Mouse (Mus musculus) frontal cortex, postnatal 14 days (tissue): Measurements from ENCODE around the gene Hsdl2.
"Not testable (repeated sequence)": the region's sequence is repeated elsewhere in the genome, so short reads cannot be mapped to it uniquely, and the experiment has no call there.

Experiments used
- DNase-seq, 2 experiments: peaks; one replicate each; pipeline ENCODE4 v3.0.0; 2022; ENCODE audit warnings: low spot score in 2 of 2

The Hsdl2 gene

DNA sequence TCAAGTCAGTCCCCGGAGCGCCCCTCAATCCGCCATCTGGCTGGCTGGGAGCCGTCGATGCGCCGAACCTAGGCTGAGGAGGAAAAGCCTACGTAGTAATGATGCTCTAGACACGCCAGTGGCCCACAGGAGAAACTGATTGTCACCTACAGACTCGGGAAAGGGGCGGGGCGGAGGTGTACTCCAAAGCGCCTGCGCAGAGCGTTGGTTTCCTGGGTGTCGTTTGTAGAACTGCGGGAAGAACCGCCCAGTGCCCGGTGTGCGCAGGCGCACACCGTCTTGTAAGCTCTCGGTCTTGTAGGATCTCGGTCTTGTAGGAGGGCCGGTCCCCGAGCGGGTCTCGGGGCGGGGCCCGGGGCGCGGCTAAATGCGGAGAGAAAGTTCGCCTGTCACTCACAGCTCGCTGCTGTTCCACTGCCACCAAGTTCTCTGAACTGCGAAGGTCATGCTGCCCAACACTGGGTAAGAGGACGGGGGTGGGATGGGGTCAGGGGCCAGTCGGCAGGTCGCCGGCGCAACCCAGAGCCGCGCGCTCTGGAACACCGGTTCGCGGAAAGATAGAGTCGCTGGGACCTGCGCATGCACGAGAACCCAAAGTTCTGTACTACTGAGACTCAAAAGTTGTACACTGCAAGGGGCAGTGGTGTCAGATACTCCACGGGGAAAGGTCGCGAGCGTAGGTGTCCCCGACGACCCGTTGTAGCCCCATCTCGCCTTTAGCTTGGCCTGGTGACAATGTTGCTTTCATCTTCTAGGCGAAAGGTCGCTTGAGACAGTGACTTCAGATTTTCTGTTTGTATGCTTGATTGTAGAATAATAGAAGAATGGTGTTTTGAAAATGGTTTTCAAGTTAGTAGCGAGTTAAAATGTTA, at the start of gene Hsdl2:
Hsdl2 (plus strand) TSS at position 250 of the 872 bp plus-strand sequence.
- DNase-seq = peak; percentile 97 to 98

DNA sequence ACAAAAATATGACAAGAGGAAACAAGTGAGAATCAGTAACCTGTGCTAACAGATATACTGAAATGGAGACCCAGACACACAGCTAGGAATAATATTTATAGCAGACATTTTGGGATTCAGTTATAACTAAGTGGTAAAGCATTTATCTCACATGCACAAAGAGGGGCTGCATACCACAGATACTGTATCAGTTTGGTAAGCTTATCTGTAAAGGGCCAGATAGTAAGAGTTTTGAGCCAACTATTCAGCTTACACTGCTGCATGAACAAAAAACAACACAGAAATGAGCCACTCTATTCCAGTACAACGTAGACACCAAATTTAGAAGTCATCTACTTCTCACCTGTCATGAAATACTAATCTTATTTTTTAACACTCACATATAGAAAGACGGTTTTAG, 48.1 kb upstream of the Hsdl2 start:
- DNase-seq = no peak

DNA sequence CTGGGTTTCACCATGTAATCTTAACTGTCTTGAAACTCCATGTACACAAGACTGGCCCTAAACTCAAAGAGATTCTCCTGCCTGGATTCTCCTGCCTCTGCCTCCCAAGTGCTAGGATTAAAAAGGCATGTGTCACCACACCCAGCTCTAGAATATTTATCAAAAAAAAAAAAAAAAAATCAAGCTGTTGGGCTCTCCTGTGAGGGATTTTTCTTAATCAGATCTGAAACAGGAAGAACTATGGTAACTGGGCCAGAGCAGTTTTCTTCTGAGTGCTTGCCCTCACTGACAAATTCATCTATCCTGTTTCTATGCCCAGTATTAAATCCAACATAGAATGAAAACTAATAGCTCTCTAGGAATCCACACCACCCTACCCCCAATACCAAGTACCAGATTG, 45.7 kb upstream of the Hsdl2 start:
- no peak for DNase-seq

DNA sequence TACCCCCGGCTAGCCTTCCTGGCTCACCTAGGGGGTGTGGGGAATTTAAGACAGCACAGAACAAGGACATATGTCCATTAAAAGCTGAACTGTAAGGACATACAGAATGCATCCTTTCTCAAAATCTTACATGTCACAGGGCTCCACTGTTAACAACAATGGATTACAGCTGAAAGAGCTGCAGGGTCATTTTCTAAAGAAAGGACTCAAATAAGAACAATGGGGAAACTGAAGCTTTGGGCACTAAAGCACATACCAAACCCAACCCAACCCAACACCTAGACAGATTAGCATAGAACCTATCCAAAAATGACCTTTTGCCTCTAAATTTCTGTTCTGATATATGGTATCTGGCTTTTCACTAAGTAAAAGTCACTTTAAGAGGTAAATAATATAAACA, 45.1 kb upstream of the Hsdl2 start:
- DNase-seq = no peak

DNA sequence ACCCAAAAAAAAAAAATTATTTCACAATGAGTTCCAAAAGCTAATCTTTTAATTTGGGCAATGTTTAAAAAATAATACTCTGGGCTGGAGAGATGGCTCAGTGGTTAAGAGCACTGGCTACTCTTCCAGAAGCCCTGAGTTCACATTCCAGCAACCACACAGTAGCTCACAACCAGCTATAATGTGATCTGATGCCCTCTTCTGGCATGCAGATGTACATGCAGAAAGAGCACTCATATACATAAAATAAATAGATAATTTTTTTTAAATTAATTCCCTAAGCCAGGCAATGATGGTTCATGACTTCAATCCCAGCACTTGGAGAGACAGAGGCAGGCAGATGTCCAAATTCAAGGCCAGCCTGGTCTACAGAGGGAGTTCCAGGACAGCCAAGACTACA, 38.4 kb upstream of the Hsdl2 start:
- no peak for DNase-seq

DNA sequence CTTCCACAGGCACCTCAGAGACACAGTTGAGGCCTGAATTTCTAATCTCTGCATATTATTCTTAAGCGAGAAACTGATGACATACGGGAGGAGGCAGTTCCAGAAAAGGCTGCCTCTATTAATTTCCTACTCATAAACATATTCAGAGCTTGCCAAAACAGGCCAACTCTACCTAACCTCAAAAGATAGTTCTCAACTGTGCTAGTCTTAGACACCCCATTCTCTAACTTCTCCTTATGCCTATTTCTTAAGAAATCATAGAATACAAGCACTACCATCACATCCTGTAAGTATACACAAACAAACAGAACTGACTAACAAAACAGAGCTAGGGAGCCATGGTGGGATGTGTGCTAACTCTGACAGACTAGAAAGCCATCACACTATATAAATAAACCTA, 36.7 kb upstream of the Hsdl2 start:
- DNase-seq = no peak

DNA sequence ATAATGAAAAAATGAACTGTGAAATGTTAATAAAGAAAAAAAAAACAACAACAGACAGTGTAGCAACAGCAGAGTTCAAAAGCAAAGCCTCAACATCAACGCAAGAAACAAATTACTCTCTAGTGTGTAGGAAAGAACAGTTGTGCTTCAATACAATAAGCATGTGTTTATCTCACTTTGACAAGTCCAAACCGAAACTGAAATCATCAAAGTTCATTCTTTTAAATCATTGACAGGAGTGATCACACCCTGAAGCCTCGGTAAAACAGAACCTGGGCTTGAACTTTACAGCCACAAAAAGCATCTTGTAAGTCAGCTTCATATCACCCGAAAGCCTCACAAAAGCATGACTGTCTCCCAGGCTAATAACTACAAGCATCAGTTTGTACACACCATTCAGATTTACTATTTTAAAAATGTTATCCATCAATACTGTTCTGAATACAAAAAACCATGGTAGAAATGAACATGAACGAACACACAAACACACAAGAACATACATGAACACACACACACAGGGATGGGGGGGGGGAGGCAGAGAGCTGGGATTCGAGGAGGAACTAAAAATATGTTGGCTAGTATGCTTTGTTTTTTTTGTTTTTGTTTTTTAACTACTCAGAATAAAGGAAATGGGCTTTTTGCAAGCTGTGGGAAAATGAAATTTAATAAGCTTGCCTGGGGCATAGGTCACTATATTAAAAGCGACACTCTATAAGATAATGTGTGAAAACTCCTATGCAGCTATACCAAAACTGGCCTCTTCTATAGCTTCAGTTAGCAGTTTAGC, 34.9 kb upstream of the Hsdl2 start:
- no peak for DNase-seq

DNA sequence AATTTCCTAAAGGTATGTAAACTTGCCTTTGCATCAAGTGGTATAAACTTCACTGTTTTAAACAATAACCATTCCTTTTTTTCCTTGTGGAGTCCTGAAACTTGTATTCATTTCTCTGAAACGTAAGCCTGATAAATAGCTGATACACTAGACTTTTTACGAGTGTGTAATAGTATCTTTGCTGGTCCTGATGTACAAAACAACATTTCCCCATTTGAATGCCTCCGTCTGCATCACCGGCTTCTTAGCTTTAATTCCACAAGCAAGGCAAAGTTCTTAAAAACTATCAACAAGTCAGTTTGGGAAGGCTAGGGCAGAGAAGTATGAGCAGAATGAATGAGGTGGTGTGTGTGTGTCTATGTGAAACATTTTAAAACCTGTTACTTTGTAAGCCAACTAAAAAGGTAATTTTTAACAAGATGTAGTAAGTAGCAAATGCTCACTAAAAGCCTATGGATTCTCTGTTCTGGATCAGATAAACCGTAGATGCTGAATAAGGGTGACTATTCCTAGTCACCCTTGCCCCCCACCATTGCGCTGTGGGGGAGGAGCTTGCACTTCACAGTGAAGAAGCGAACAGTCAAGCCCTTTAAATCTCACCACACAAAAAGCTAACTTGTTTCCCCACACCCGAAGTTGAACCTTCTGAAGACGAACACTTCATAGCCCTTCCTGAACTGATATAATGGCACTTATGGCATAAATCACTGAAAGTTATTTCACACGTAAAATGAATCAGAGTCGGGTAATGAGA, 34.0 kb upstream of the Hsdl2 start:
- DNase-seq = no peak

DNA sequence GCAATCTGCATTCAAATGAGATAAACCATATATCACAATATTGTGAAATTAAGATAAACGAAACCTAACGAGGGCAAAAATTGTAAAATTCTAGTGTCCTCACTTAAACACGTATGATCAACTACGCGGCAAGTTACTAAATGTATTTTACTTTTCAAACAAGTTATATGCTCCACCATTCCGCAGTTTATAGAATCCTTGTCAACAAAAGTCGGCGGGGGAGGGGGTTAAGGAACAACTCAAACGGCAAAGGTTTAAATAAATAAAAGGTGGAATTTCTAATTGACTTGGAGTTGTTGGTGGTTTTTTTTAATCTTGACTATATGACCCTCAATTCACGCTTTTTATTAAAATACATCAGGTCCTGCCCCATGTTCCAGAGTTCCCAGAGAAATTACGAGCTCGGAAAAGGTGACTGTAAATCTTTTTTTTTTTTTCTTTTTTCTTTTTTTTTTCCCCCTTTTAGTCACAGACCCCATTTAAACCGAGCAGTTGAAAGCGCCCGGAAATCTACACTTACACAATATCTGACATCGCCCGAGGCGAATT, 33.3 kb upstream of the Hsdl2 start:
- DNase-seq = no peak

DNA sequence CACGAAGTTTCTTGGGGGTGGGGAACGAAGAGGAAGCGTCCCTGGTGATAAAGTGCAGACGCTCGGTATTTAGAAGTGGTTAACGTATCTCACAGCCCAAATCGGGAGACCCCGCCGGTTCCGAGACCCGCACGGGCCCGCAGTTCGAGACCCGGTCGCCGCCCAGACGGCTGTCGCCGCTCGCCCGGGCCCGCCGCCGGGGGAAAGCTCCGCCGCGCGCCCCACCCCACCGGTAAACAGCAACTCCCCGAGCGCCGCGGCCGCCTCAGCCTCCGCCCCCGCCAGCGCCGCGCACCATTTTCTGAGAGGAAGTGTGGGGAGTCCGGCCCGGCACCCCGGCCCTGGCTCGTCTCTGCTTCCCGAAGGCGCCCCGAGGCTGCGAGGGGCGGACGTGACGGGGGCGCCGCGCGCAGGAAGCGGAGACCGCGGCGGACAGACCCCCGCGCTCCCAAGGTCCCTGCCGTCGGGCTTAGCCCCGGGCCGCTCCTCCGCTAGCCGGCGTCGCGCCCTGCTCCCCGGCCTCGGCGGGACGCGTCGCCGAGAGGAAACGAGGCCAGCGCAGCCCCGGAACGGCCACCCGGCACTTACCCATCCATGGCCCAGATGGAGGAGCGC, 32.7 kb upstream of the Hsdl2 start:
- DNase-seq = peak; percentile 36 to 42

DNA sequence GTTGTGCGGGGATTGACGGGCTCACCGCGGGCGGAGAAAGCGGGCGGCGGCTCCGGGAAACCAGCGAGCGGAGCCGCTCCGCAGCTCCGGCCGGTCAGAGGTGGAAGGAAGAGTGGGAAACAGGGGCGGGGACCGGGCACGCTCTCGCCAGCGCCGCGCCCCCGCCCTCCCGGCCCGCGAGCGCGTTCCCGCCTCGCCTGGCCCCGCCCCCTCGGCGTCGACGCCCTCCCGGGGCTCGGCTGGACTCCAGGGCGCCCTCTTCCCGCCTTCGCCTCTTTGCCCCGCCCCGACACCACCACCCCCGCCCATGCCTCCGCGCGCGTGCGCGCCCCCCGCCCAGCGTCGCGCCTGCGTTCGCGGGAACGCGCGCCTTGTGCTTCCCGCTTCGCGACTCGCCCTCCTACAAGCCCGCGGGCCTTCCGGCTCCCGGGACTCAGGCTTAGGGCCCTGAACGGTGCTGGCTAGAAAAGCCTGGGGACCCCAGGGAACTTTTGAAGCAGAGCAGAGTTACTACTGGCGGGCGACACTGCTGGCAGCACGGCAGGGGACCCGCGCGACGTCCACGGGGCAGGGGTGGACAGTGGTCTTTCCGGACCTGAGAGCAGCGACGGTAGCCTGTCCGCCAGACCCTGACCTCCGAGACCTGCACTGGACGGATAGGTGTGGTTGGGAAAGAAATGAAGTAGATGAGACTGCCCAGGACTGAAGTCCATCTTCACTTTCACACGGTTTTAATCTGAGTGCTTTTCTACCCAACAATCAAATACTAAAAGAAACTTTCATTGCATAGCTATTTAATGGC, 32.0 kb upstream of the Hsdl2 start, which contains the start of gene Ptbp3:
Ptbp3 (minus strand) TSS at position 190 of the 802 bp plus-strand sequence.
- DNase-seq = peak; percentile 71 to 77

DNA sequence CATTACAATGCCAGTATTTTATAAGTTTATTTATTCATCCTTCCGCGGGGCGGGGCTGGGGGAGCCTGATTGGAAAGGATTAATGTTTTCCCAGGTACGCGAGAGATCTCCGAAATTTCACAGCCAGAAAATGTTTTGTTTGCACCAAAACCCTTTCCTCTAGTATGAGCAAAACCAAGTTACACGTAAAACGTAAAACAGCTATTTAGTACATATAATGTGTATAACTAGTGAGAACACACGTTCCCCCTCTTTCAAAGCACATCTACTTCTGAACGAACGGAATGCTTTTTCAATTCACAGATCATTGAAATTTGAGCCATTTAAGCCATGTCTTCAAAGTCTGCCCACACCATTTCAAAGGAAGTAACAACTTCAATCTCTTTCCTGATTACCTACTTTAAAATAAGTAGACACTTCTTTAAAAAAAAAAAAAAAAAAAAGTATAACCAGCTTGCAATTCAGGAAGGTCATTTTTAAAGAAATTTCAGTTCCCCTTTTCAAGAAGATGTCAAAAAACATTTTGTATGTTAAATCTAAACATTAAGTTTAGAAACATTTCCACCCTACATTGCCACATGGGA, 31.3 kb upstream of the Hsdl2 start:
- no peak for DNase-seq

DNA sequence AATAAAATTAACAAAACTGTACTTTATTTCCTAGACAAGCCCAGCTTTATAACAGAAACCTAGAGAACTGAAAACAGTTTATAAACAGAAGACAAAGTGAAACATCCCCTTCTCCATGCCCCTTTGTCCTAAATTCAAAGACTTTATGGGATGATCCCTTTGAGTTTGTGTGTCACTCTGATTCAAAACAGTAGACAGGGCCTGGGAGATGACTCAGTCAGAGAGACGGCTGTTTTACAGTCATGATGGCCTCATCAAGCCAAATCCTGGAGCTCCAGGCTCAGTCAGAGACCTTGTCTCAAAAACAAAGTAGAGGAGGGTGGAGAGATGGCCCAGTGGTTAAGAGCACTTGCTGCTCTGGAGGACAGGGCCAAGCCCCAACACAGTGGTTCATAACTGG, 29.5 kb upstream of the Hsdl2 start:
- DNase-seq = no peak

DNA sequence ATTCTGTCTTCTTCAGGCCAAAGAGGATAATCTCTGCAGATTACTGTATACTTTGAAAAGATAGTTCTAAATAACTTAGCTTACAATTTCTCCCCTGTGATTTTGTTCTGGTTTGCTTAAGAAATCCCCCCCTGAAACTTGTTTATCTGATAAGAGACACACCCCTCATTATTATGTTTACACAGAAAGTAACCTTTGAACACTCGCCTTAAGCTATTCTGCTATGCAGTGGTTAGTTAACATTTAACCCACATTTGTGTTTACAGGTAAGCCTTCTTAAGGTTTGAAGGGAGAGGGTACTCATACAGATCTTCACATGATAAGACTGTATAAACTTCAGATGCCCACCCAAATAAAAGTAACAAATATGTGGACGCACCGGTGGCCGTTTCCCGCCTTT, 28.5 kb upstream of the Hsdl2 start:
- no peak for DNase-seq

DNA sequence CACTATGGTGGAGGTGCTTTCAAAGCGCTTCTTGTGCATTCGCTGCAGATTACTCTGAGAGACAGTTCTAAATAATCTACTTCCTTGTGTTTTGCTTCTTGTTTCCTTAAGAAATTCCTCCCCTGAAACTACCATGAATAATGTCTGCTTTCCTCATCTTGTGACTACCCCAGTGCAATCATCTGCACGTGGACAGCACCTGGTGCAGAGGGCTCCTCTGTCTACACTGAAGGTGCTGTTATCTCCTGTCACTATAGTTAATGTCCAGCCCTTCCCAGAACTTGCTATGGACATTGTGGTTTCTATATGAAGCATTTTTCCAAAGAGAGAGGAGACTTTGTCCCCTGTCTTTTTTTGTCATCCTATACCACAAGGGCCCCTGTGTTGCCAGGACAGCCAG, 27.8 kb upstream of the Hsdl2 start:
- DNase-seq = no peak

DNA sequence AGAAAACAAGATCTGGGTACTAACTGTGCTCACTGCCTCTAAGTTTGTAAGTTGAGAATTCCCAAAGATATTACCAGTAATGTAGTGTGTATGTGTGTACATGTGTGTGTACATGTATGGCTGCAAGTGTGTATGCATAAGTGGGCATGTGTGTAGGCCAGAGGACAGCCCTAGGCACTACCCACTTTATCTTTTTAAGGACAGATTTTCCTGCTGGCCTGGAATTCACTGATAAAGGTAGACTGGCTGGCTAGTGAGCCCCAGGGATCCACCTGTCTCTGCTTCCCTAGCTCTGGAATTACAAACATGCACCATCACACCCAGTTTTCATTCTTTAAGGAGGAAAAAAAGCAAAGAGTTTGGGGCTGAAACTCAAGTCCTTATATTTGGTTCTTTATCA, 26.2 kb upstream of the Hsdl2 start:
- DNase-seq = no peak

DNA sequence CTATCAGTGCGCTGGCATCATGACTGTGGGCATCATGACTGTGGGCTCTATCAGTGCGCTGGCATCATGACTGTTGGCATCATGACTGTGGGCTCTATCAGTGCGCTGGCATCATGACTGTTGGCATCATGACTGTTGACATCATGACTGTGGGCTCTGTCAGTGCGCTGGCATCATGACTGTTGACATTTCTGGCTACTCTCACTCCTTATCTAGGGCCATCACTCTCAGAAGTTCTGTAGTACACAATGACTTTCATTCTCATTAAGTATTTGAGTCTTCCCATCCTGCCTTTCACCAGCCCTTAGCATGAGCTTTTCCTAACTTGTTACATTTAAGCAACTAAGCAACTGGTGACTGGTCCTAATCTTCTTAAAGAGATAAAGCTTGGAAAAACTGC, 24.0 kb upstream of the Hsdl2 start:
- not testable (repeated sequence) for DNase-seq

DNA sequence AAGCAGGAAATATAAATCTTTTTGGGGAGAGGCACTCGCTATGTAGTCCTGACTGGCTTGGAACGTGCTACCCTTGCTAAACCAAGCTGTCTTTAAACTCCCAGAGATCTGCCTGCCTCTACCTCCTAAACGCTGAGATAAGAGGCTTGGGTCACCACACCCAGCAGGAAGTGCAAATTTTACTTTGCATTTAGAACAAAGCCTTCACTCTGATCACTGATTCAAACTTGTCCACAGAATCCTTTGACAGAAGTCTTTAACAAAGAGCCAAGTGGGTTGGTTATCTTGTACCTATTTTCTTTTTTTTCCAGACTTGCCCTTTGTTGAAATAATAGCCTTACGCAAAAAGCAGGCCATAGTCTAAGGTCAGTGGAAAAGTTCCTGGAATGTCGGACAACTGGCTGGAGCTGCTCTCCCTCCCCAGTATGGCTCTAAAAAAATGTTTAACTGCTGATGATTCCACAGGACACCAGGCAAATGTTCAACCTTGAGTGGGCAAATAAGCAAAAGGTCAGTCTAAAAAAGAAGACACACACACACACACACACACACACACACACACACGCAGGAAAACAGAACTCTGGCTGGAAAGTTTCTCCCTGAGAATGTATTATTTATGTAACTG, 23.2 kb upstream of the Hsdl2 start:
- DNase-seq = no peak

DNA sequence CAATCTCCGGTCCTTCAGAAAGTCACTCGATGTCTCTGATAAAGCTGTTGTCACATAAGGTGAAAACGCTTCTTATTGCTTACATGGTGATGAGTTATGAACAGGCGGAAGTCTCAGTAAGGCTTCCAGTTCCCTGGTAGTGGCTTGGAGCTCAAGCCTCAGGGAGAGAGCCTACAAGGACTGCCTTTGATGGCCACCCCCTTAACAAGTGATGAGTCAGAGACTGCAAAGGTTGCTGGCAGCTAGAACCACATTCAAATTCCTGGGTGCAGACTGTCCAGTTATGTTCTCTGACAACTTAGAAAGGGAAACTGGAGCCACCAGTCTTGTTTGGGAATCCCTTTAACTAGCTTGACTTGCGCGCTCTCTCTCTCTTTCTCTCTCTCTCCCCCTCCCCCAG, 21.2 kb upstream of the Hsdl2 start:
- DNase-seq = no peak

DNA sequence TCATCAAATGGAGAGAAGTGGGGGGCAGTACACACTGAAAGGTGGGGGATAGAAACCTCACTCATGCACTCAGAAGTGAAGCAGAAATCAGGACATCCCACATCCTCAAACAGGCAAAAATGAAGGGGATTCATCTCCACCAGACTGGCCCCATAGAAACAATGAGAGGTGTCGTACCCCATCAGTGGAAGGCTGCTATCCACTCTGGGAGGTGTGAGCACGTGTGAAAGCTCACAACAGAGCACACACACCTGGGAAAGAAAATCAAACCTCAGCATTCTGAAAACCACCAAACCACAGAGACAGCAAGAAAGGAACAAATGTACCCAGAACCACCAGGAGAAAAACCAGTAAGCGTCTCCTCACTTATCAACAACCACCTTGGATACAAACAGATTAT, 17.2 kb upstream of the Hsdl2 start:
- DNase-seq = no peak
